Mouse (Mus musculus) heart, embryonic 15.5 days (tissue): ENCODE results near the gene Ext2. TPM values are rescaled to one million over a fixed set of nuclear protein-coding genes. Genes with fewer than 3 reads are reported as not detected.

Experiments
- ATAC-seq: fragments of 200-750 bp; cut with Nextera tagmentation; replicated peaks from 2 replicates; pipeline ENCODE4 v1.8.0; 2017; ENCODE audit warnings: low read depth, moderate TSS enrichment; ENCODE audit not compliant: insufficient number of reproducible peaks, insufficient read depth, low FRiP score
- H3K27ac ChIP-seq: fragments of 300-500 bp; sonication (generic); 2 replicates; pipeline ENCODE4 v1.5.1; 2015; ENCODE audit warnings: mild to moderate bottlenecking, inconsistent platforms
- H3K27me3 ChIP-seq: fragments of 300-500 bp; sonication (generic); 2 replicates; pipeline ENCODE4 v1.6.1; 2015; ENCODE audit warnings: inconsistent platforms
- H3K36me3 ChIP-seq: fragments of 300-500 bp; sonication (generic); 2 replicates; pipeline ENCODE4 v1.6.1; 2015; ENCODE audit warnings: mild to moderate bottlenecking, inconsistent platforms
- H3K4me1 ChIP-seq: fragments of 300-500 bp; sonication (generic); replicated peaks from 2 replicates; pipeline ENCODE4 v1.6.1; 2015; ENCODE audit warnings: inconsistent platforms
- H3K4me2 ChIP-seq: fragments of 300-500 bp; sonication (generic); 2 replicates; pipeline ENCODE4 v1.6.1; 2015; ENCODE audit warnings: inconsistent platforms, mild to moderate bottlenecking, moderate library complexity
- H3K4me3 ChIP-seq: fragments of 300-500 bp; sonication (generic); 2 replicates; pipeline ENCODE4 v1.5.1; 2015; ENCODE audit warnings: mild to moderate bottlenecking, inconsistent platforms
- H3K9ac ChIP-seq: fragments of 300-500 bp; sonication (generic); 2 replicates; pipeline ENCODE4 v1.6.1; 2015; ENCODE audit warnings: mild to moderate bottlenecking, inconsistent platforms
- H3K9me3 ChIP-seq: fragments of 300-500 bp; sonication (generic); replicated peaks from 2 replicates; pipeline ENCODE4 v1.6.1; 2016; ENCODE audit warnings: inconsistent platforms
- WGBS: fragments of 180-500 bp; shearing (Covaris S2); methylation state at CpG from one replicate; pipeline ENCODE4 v1.1.7; 2015; ENCODE audit warnings: mixed read lengths; 5-methylcytosine and 5-hydroxymethylcytosine counted together
- polyA plus RNA-seq: library from polyadenylated mRNA; unstranded; fragments of >200 nt; fragmentation: Nextera tagmentation; extraction: Ambion mirVana; gene quantifications from 2 replicates; pipeline ENCODE4 v1.2.1, GENCODE M21; 2015

Ext2 gene
- polyA plus RNA-seq, 1 experiment from 2014 or later = 57.6 TPM

GRCm38 (mm10) chr2:93840109-93840508, 17.7 kb upstream of the Ext2 start:
- 69% methylated on average over 6 of the region's 6 CpGs for WGBS
- H3K27me3 ChIP-seq = no peaks in the 10 kb centered on the region

GRCm38 (mm10) chr2:93838931-93839330, 16.6 kb upstream of the Ext2 start:
- Histone ChIP-seq H3K27me3 (no peaks in the 10 kb centered on the region), H3K27ac (no peak overlapping the region), H3K4me2 (no peak overlapping the region), H3K4me1 (peaks cover 5% of the 10 kb centered on the region), H3K9ac (no peak overlapping the region), H3K9me3 (no peaks in the 10 kb centered on the region), H3K36me3 (peaks cover 30% of the 10 kb centered on the region), H3K4me3 (no peak overlapping the region)
- 88% methylated on average over 4 of the region's 4 CpGs for WGBS
- ATAC-seq = no peak

More at GRCm38 (mm10) chr2:93840109-93840508, 17.7 kb upstream of the Ext2 start:
- Histone ChIP-seq H3K4me1 (peaks cover 5% of the 10 kb centered on the region), H3K9me3 (no peaks in the 10 kb centered on the region), H3K4me3 (no peak overlapping the region), H3K4me2 (no peak overlapping the region), H3K9ac (no peak overlapping the region), H3K36me3 (peaks cover 38% of the 10 kb centered on the region), H3K27ac (no peak overlapping the region)
- no peak for ATAC-seq

GRCm38 (mm10) chr2:93836232-93836785, 13.9 kb upstream of the Ext2 start:
- 76% methylated on average over 13 of the region's 13 CpGs for WGBS
- peaks cover 23% of the 10 kb centered on the region for H3K36me3 ChIP-seq

GRCm38 (mm10) chr2:93835596-93835995, 13.2 kb upstream of the Ext2 start:
- WGBS = 77% methylated on average over 11 of the region's 11 CpGs
- H3K36me3 ChIP-seq = peaks cover 16% of the 10 kb centered on the region
- H3K4me1 ChIP-seq = peaks cover 5% of the 10 kb centered on the region
- H3K4me3 ChIP-seq = no peak overlapping the region
- H3K9ac ChIP-seq = no peak overlapping the region
- no peak overlapping the region for H3K4me2 ChIP-seq
- H3K27ac ChIP-seq = no peak overlapping the region
- H3K27me3 ChIP-seq = no peaks in the 10 kb centered on the region
- no peak for ATAC-seq
- H3K9me3 ChIP-seq = no peaks in the 10 kb centered on the region

More at GRCm38 (mm10) chr2:93836232-93836785, 13.9 kb upstream of the Ext2 start:
- no peaks in the 10 kb centered on the region for H3K27me3 ChIP-seq
- H3K27ac ChIP-seq = no peak overlapping the region
- H3K9ac ChIP-seq = no peak overlapping the region
- H3K4me1 ChIP-seq = peaks cover 5% of the 10 kb centered on the region
- no peak overlapping the region for H3K4me2 ChIP-seq
- no peak for ATAC-seq
- no peak overlapping the region for H3K4me3 ChIP-seq
- H3K9me3 ChIP-seq = no peaks in the 10 kb centered on the region

- Histone ChIP-seq H3K36me3 (no peaks in the 10 kb centered on the region), H3K9me3 (no peaks in the 10 kb centered on the region), H3K4me2 (no peak overlapping the region), H3K27ac (no peak overlapping the region), H3K4me3 (no peak overlapping the region), H3K4me1 (peaks cover 9% of the 10 kb centered on the region), H3K9ac (no peak overlapping the region), H3K27me3 (no peaks in the 10 kb centered on the region)
- no peak for ATAC-seq
- whole genome bisulfite sequencing = 16% methylated on average over 8 of the region's 8 CpGs
Measured at GRCm38 (mm10) chr2:93823519-93823918, 1.2 kb upstream of the Ext2 start.

- H3K4me3 ChIP-seq = no peak overlapping the region
- no peak for ATAC-seq
- no peak overlapping the region for H3K9ac ChIP-seq
- H3K4me2 ChIP-seq = no peak overlapping the region
- H3K9me3 ChIP-seq = no peaks in the 10 kb centered on the region
- H3K27ac ChIP-seq = no peak overlapping the region
- H3K27me3 ChIP-seq = no peaks in the 10 kb centered on the region
- peaks cover 9% of the 10 kb centered on the region for H3K4me1 ChIP-seq
- H3K36me3 ChIP-seq = peaks cover 8% of the 10 kb centered on the region; the same call in 1 of the 2 replicates
- 91% methylated on average over 5 of the region's 5 CpGs for WGBS
Measured at GRCm38 (mm10) chr2:93817791-93818190, 4.6 kb downstream of the Ext2 start.

- H3K27ac ChIP-seq = no peak overlapping the region
- WGBS = 88% methylated on average over 22 of the region's 22 CpGs
- H3K4me1 ChIP-seq = no peaks in the 10 kb centered on the region
- H3K4me2 ChIP-seq = no peak overlapping the region
- ATAC-seq = no peak
- no peaks in the 10 kb centered on the region for H3K27me3 ChIP-seq
- no peak overlapping the region for H3K9ac ChIP-seq
- H3K4me3 ChIP-seq = no peak overlapping the region
- peaks cover 28% of the 10 kb centered on the region for H3K36me3 ChIP-seq
- H3K9me3 ChIP-seq = no peaks in the 10 kb centered on the region
Measured at GRCm38 (mm10) chr2:93813343-93813742, 9.0 kb downstream of the Ext2 start.

GRCm38 (mm10) chr2:93811812-93812211, 10.6 kb downstream of the Ext2 start:
- H3K27ac ChIP-seq = no peak overlapping the region
- no peaks in the 10 kb centered on the region for H3K27me3 ChIP-seq
- no peak for ATAC-seq
- no peaks in the 10 kb centered on the region for H3K4me1 ChIP-seq
- no peak overlapping the region for H3K4me3 ChIP-seq
- no peak overlapping the region for H3K4me2 ChIP-seq
- H3K36me3 ChIP-seq = peaks cover 30% of the 10 kb centered on the region
- H3K9me3 ChIP-seq = no peaks in the 10 kb centered on the region
- H3K9ac ChIP-seq = no peak overlapping the region
- 40% methylated on average over 4 of the region's 4 CpGs for WGBS

GRCm38 (mm10) chr2:93809931-93810330, 12.4 kb downstream of the Ext2 start:
- H3K4me1 ChIP-seq = no peaks in the 10 kb centered on the region
- H3K4me2 ChIP-seq = no peak overlapping the region
- WGBS = 4% methylated on average over 2 of the region's 2 CpGs
- no peak overlapping the region for H3K4me3 ChIP-seq
- no peak overlapping the region for H3K27ac ChIP-seq
- H3K9me3 ChIP-seq = no peaks in the 10 kb centered on the region
- ATAC-seq = no peak
- H3K9ac ChIP-seq = no peak overlapping the region
- H3K27me3 ChIP-seq = no peaks in the 10 kb centered on the region
- peaks cover 34% of the 10 kb centered on the region for H3K36me3 ChIP-seq

GRCm38 (mm10) chr2:93808071-93808470, 14.3 kb downstream of the Ext2 start:
- 88% methylated on average over 5 of the region's 5 CpGs for WGBS
- ATAC-seq = no peak
- no peaks in the 10 kb centered on the region for H3K9me3 ChIP-seq
- H3K4me1 ChIP-seq = no peaks in the 10 kb centered on the region
- no peak overlapping the region for H3K4me2 ChIP-seq
- no peak overlapping the region for H3K27ac ChIP-seq
- peaks cover 38% of the 10 kb centered on the region for H3K36me3 ChIP-seq
- H3K4me3 ChIP-seq = no peak overlapping the region
- no peaks in the 10 kb centered on the region for H3K27me3 ChIP-seq
- H3K9ac ChIP-seq = no peak overlapping the region

GRCm38 (mm10) chr2:93807440-93807839, 14.9 kb downstream of the Ext2 start:
- Histone ChIP-seq H3K4me1 (no peaks in the 10 kb centered on the region), H3K27ac (no peak overlapping the region), H3K9me3 (no peaks in the 10 kb centered on the region), H3K27me3 (no peaks in the 10 kb centered on the region), H3K4me3 (no peak overlapping the region), H3K4me2 (no peak overlapping the region), H3K36me3 (peaks cover 34% of the 10 kb centered on the region), H3K9ac (no peak overlapping the region)
- ATAC-seq = no peak
- WGBS = 75% methylated on average over 8 of the region's 8 CpGs

GRCm38 (mm10) chr2:93806487-93807201, 15.7 kb downstream of the Ext2 start:
- Histone ChIP-seq H3K27ac (no peak overlapping the region), H3K36me3 (peaks cover 31% of the 10 kb centered on the region), H3K9ac (no peak overlapping the region), H3K27me3 (no peaks in the 10 kb centered on the region), H3K4me3 (no peak overlapping the region), H3K4me2 (no peak overlapping the region), H3K4me1 (no peaks in the 10 kb centered on the region), H3K9me3 (no peaks in the 10 kb centered on the region)
- no peak for ATAC-seq
- 90% methylated on average over 6 of the region's 6 CpGs for WGBS
